Mouse (Mus musculus) embryonic facial prominence, embryonic 15.5 days (tissue): ENCODE results near the gene Hlcs. TPM values are rescaled to one million over a fixed set of nuclear protein-coding genes. Genes with fewer than 3 reads are reported as not detected.
A peak's percentile ranks its signal among the peaks of the same experiment; 100 is the strongest.

Experiments used
- ATAC-seq: fragments of 200-750 bp; cut with Nextera tagmentation; 2 replicates; pipeline ENCODE4 v1.8.0; 2017; ENCODE audit warnings: low read depth, moderate TSS enrichment; ENCODE audit not compliant: insufficient number of reproducible peaks, low FRiP score, low TSS enrichment
- H3K27ac ChIP-seq: fragments of 300-500 bp; sonication (generic); replicated peaks from 2 replicates; pipeline ENCODE4 v1.5.1; 2015; ENCODE audit warnings: mild to moderate bottlenecking, inconsistent platforms
- H3K27me3 ChIP-seq: fragments of 300-500 bp; sonication (generic); 2 replicates; pipeline ENCODE4 v1.6.1; 2015; ENCODE audit warnings: inconsistent platforms
- H3K36me3 ChIP-seq: fragments of 300-500 bp; sonication (generic); 2 replicates; pipeline ENCODE4 v1.6.1; 2015; ENCODE audit warnings: mild to moderate bottlenecking, inconsistent platforms
- H3K4me1 ChIP-seq: fragments of 300-500 bp; sonication (generic); 2 replicates; pipeline ENCODE4 v1.6.1; 2015; ENCODE audit warnings: inconsistent platforms
- H3K4me2 ChIP-seq: fragments of 300-500 bp; sonication (generic); replicated peaks from 2 replicates; pipeline ENCODE4 v1.6.1; 2015; ENCODE audit warnings: mild to moderate bottlenecking, inconsistent platforms
- H3K4me3 ChIP-seq: fragments of 300-500 bp; sonication (generic); replicated peaks from 2 replicates; pipeline ENCODE4 v1.5.1; 2015; ENCODE audit warnings: mild to moderate bottlenecking, inconsistent platforms
- H3K9ac ChIP-seq: fragments of 300-500 bp; sonication (generic); 2 replicates; pipeline ENCODE4 v1.6.1; 2015; ENCODE audit warnings: inconsistent platforms
- H3K9me3 ChIP-seq: fragments of 300-500 bp; sonication (generic); replicated peaks from 2 replicates; pipeline ENCODE4 v1.6.1; 2016; ENCODE audit warnings: inconsistent platforms
- WGBS: fragments of 180-500 bp; shearing (Covaris S2); methylation state at CpG from one replicate; pipeline ENCODE4 v1.1.7; 2015; 5-methylcytosine and 5-hydroxymethylcytosine counted together
- polyA plus RNA-seq: library from polyadenylated mRNA; unstranded; fragments of >200 nt; fragmentation: Nextera tagmentation; extraction: Ambion mirVana; gene quantifications from 2 replicates; pipeline ENCODE4 v1.2.1, GENCODE M21; 2015

Hlcs gene
- polyA plus RNA-seq, 1 experiment from 2014 or later, result 11.1 TPM

DNA sequence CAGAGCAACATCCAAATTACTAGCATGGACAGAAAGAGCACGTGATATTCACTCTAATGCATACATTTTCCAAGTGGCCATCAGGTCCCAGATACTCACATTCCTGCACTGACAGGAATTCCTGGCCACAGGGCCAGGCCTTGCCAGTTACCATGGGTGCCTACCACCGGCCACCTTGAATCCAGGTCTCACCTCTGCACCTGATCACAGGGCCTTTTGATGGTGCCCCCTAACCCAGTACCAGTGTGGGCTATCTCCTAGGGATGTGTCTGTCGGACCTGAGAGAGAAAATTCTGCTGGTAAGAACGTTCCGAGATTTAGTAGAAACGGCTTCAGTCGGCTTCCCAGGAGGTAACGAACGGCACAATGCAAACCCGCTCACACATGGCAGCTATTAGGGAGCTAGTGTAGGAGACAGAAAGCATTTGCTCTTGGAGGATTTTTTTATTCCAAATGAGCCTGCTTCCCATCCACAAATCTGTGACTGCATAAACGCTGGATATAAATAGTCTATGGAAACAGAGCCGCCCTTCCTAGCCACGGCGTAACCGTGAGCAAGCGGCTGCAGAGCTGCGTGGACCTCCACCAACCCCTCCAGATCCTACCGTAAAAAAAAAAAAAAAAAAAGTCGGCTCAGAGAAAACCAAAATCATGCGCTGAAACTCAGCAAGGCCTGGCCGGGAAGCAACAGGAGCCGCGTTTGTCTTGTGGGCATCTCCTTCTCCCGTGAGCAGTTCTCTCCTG, 59.5 kb downstream of the Hlcs start:
- peak; percentile 63 for ATAC-seq
- H3K9ac ChIP-seq, result no peak overlapping the region
- peak overlapping the region; percentile 36 for H3K4me2 ChIP-seq
- H3K36me3 ChIP-seq, result no peaks in the 10 kb centered on the region
- no peaks in the 10 kb centered on the region for H3K27me3 ChIP-seq
- no peaks in the 10 kb centered on the region for H3K9me3 ChIP-seq
- peak overlapping the region; percentile 59 for H3K27ac ChIP-seq
- H3K4me1 ChIP-seq, result peaks cover 30% of the 10 kb centered on the region
- WGBS, result 36% methylated on average over 24 of the region's 24 CpGs
- no peak overlapping the region for H3K4me3 ChIP-seq

DNA sequence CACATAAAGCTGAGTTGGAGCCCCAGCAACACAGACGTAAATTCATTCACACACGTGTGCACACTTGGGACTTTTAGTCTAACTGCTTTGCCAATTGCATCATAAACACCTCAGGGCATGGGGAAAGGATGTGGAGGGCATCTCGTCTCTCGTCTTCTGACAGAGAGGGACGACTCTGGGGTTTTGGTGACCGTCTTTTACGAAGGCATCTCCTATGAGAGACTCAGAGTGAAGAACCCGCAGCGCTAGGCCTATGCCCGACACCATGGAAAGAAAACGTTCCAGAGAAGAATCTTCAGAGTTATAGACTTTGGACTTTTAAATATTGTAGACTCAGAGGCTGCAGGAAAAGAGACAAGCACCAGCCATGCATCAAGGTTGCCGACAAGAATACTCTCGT, 61.6 kb downstream of the Hlcs start:
- Histone ChIP-seq H3K4me3 (no peak overlapping the region), H3K4me1 (peaks cover 30% of the 10 kb centered on the region), H3K36me3 (no peaks in the 10 kb centered on the region), H3K27me3 (no peaks in the 10 kb centered on the region), H3K27ac (no peak overlapping the region), H3K4me2 (no peak overlapping the region), H3K9ac (no peak overlapping the region), H3K9me3 (no peaks in the 10 kb centered on the region)
- ATAC-seq, result no peak
- WGBS, result 69% methylated on average over 13 of the region's 13 CpGs

DNA sequence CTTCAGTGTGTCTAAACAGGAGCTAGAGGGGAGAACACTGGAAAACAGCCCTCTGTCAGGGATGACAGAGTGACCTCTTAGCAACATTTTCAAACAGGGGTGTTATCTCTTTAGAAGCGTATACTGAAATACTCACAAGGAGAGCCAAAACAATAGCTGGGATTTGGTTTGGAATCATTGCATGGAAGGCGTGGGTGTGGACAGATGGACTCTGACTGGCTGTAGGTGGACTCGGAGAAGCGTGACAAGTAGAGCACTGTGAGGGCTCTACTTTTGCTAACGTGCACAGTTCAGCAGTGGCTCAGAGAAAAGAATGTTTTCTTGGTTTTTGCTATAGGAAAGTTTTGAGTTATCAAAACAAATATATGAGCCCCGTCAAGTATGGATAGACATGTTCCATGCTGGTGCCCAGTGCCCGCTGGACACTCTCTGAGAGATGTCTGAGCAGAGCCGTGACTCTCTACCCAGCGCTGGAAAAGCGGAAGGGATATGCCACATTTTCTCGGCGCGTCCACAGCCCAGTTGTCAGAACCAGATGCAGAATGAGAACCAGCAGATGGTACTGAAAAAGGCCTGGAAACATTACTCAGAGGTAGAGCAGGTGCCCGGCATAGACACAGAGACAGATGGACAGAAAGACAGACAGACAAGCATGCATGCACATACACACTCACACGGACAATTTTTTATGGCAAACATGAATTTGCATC, 62.6 kb downstream of the Hlcs start:
- Histone ChIP-seq H3K36me3 (no peaks in the 10 kb centered on the region), H3K27ac (no peak overlapping the region), H3K4me3 (no peak overlapping the region), H3K27me3 (no peaks in the 10 kb centered on the region), H3K4me2 (no peak overlapping the region), H3K9ac (no peak overlapping the region), H3K4me1 (peaks cover 30% of the 10 kb centered on the region), H3K9me3 (no peaks in the 10 kb centered on the region)
- 81% methylated on average over 15 of the region's 15 CpGs for WGBS
- no peak for ATAC-seq

DNA sequence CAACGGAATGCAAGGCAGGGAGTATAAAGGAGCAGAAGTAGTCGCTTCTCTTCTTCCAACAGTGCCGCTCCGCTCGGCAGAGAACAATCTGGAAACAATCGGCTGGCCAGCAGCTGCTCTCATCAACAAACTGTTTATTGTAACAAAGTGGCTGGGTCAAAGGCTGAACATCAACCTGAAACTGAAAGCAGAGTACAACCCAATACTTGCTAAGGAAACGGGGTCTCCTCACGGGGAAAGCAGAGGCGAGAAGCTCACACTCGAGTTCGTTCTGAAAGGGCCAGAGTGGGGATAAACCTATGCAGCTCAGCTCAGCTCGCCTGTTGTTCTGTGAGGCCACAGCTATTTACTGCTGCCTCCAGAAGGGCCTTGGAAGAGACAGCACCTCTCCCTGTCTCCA, 63.2 kb downstream of the Hlcs start:
- Histone ChIP-seq H3K4me3 (no peak overlapping the region), H3K4me2 (peak overlapping the region; percentile 17; the same call in 1 of the 2 replicates), H3K9ac (no peak overlapping the region), H3K9me3 (no peaks in the 10 kb centered on the region), H3K27me3 (no peaks in the 10 kb centered on the region), H3K4me1 (peaks cover 30% of the 10 kb centered on the region), H3K36me3 (no peaks in the 10 kb centered on the region), H3K27ac (no peak overlapping the region)
- 39% methylated on average over 12 of the region's 12 CpGs for WGBS
- no peak for ATAC-seq

DNA sequence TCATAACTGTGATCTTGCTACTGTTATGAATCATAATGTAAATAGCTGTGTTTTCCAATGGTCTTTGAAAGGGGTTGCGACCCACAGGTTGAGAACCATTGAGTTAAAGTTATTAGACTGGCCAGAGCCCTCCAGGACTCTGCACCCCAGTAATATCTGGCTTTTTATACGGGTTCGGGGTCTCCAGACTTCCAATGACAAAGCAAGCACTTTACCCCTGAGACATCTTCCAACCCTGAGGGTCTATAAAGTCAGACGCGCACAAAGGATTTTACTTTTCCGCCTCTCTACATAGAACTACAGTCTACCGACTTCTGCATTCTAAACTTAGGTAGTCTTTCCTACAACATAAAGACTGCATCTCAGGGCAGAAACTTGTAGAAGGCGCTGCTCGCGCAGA, 63.7 kb downstream of the Hlcs start:
- 75% methylated on average over 10 of the region's 10 CpGs for WGBS
- H3K27ac ChIP-seq, result no peak overlapping the region
- H3K9ac ChIP-seq, result no peak overlapping the region
- ATAC-seq, result no peak
- H3K36me3 ChIP-seq, result no peaks in the 10 kb centered on the region
- H3K4me3 ChIP-seq, result no peak overlapping the region
- H3K27me3 ChIP-seq, result no peaks in the 10 kb centered on the region
- H3K9me3 ChIP-seq, result no peaks in the 10 kb centered on the region
- H3K4me2 ChIP-seq, result peak overlapping the region; percentile 17; the same call in 1 of the 2 replicates
- H3K4me1 ChIP-seq, result peaks cover 25% of the 10 kb centered on the region

DNA sequence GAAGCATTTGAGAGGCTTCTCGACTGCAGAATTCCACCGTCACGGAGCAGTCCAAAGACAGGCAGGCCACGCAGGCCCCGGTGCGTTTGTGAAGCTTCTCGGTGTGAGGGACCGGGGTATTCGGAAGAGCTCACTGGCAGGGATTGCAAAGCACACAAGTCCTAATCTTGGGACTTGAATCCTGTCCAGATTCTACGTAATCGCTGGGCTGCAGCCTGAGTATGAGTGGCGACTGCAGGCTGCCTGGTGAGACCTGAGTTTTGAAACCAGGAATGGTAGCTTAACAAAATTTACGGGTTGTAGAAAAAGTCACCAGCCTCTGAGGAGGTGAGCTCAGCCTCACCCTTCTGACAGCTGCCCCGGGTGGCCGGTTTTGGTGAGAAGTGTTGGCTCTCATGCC, 64.7 kb downstream of the Hlcs start:
- no peaks in the 10 kb centered on the region for H3K27me3 ChIP-seq
- no peak overlapping the region for H3K4me3 ChIP-seq
- H3K4me1 ChIP-seq, result peaks cover 16% of the 10 kb centered on the region
- no peak overlapping the region for H3K4me2 ChIP-seq
- no peak overlapping the region for H3K27ac ChIP-seq
- no peaks in the 10 kb centered on the region for H3K9me3 ChIP-seq
- H3K9ac ChIP-seq, result no peak overlapping the region
- no peak for ATAC-seq
- 85% methylated on average over 15 of the region's 15 CpGs for WGBS
- no peaks in the 10 kb centered on the region for H3K36me3 ChIP-seq

DNA sequence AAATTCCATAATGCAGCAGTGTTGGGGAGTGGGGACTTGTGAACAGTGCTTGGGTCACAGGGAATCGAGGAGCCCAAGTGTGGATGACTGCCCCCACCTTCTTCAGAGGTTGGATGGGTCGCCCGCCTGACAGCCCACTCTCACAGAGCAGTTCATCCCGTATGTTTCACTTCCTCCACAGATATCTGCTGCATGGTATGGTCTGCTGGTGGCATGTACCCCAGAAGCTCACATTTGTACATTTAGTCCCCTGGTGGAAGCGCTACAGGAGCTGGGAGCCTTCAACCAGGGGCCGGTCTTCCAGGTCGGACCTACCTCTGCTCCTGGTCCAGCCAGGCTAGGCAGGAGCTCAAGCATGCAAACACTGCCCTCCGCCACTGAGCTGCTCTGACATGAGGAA, 66.4 kb downstream of the Hlcs start:
- no peak overlapping the region for H3K4me2 ChIP-seq

DNA sequence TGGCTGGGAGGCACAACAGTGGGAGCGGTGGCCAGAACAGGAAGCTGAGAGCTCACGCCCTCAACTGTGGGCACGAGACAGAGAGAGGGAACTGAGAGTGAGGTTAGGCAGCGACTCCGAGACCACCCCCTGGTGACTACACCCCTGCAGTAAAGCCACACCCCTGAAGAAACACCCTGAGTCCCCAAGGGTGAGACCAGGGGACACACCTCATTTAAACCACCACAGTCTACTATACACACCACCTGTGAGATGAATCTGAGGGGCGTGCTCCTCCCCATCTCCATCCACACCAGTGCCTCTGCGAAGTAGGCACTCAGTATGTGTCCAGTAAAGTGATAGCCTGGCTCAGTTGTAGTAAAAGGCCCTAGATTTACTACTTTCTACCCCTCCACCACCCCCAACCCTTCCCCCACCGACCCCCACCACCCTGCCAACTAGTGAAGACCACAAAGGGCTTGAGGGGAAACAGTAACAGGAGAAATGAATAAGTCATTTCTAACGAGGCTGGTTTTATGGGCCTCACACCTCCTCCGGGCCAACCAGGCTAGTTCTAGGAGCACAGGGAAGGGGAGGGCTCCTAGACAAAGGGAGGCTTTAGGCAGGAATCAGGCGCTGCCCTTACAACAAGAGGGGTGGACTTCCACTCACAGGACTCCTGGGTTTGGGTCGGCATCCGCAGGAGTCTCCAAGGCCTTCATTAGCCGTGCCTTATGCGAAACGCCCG, 67.2 kb downstream of the Hlcs start:
- Histone ChIP-seq H3K4me2 (no peak overlapping the region), H3K9me3 (no peaks in the 10 kb centered on the region), H3K9ac (no peak overlapping the region), H3K4me1 (peaks cover 13% of the 10 kb centered on the region; the same call in 1 of the 2 replicates), H3K27ac (no peak overlapping the region), H3K27me3 (no peaks in the 10 kb centered on the region), H3K36me3 (no peaks in the 10 kb centered on the region), H3K4me3 (no peak overlapping the region)
- no peak for ATAC-seq
- 76% methylated on average over 17 of the region's 17 CpGs for WGBS

More for the DNA sequence above, 66.4 kb downstream of the Hlcs start:
- Histone ChIP-seq H3K4me1 (peaks cover 13% of the 10 kb centered on the region; the same call in 1 of the 2 replicates), H3K27ac (no peak overlapping the region), H3K4me3 (no peak overlapping the region), H3K9me3 (no peaks in the 10 kb centered on the region), H3K9ac (no peak overlapping the region), H3K36me3 (no peaks in the 10 kb centered on the region), H3K27me3 (no peaks in the 10 kb centered on the region)
- no peak for ATAC-seq
- WGBS, result 88% methylated on average over 8 of the region's 8 CpGs

DNA sequence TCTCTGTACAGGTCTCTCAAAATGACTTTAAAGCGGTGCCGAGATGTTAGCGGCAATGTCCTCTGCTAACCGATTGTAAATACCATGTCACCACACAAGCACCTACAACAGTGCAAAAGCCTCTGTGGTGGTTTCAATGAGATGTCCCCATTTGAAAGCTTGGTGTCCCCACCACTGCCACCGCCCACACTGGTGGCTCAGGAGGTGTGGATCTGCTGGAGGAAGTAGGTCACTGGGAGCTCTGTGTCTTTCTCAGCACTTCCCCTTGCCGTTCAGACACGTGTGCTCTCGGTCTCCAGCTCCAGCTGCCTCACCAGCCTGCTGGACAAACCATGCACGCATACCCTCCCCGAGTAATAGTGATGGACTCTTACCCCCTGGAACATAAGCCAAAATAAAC, 72.2 kb downstream of the Hlcs start:
- H3K27me3 ChIP-seq, result no peaks in the 10 kb centered on the region
- no peak for ATAC-seq
- H3K4me3 ChIP-seq, result no peak overlapping the region
- H3K4me2 ChIP-seq, result no peak overlapping the region
- no peaks in the 10 kb centered on the region for H3K9me3 ChIP-seq
- H3K27ac ChIP-seq, result no peak overlapping the region
- no peaks in the 10 kb centered on the region; the same call in 1 of the 2 replicates for H3K4me1 ChIP-seq
- no peak overlapping the region for H3K9ac ChIP-seq
- WGBS, result 92% methylated on average over 10 of the region's 10 CpGs
- H3K36me3 ChIP-seq, result no peaks in the 10 kb centered on the region

DNA sequence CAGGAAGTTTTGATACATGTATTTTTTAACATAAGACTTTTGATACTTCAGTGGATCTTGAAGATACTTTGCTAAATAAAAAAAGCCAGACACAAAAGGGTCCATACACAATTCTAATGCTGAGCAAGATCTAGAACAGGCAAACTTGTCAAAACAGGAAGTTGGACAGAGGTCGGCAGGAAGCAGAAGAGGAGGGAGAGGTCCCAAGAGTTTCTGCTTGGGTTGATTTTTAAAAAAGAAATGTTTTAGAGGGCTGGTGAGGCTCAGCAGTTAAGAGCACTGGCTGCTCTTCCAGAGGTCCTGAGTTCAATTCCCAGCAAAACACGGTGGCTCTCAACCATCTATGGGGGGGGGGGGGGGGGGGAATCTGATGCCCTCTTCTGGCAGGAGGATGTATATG, 73.2 kb downstream of the Hlcs start:
- Histone ChIP-seq H3K36me3 (no peaks in the 10 kb centered on the region), H3K9ac (no peak overlapping the region), H3K27me3 (no peaks in the 10 kb centered on the region), H3K4me1 (no peaks in the 10 kb centered on the region; the same call in 1 of the 2 replicates), H3K4me2 (no peak overlapping the region), H3K9me3 (no peaks in the 10 kb centered on the region), H3K27ac (no peak overlapping the region), H3K4me3 (no peak overlapping the region)
- ATAC-seq, result no peak
- WGBS, result 20% methylated on average over 2 of the region's 2 CpGs

DNA sequence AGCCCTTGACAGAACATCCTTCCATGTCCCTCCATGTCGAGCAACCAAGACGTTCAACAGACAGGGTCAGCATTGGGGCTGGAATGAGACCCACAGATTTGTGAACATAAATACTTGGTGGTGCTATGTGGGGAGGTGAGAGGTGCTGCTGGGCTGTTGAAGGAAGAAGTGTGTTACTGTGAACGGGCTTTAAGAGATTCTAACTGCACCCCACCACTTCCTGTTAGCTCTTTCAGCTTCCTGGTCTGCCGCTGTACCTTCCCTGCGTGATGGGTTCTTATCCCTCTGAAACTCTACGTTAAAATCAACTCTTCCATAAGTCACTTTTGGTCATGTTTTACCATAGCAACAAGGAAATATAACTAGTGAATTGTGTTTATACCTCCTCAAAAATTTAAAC, 73.8 kb downstream of the Hlcs start:
- Histone ChIP-seq H3K4me1 (no peaks in the 10 kb centered on the region; the same call in 1 of the 2 replicates), H3K9ac (no peak overlapping the region), H3K36me3 (no peaks in the 10 kb centered on the region), H3K9me3 (no peaks in the 10 kb centered on the region), H3K4me2 (no peak overlapping the region), H3K27ac (no peak overlapping the region), H3K4me3 (no peak overlapping the region), H3K27me3 (no peaks in the 10 kb centered on the region)
- WGBS, result 82% methylated on average over 6 of the region's 6 CpGs
- ATAC-seq, result no peak
